Mouse (Mus musculus) left cerebral cortex, adult 11 months (tissue): ENCODE measurements at regions not wholly inside any gene's neighbourhood (a gene's known extent, or its start where the extent isn't known, plus 50 kb on each side); places are given as distances from the start of the nearest gene placed in this dataset.

Experiments used
- DNase-seq: peaks from one replicate; pipeline ENCODE4 v3.0.0; 2022; ENCODE audit warnings: low spot score

DNA sequence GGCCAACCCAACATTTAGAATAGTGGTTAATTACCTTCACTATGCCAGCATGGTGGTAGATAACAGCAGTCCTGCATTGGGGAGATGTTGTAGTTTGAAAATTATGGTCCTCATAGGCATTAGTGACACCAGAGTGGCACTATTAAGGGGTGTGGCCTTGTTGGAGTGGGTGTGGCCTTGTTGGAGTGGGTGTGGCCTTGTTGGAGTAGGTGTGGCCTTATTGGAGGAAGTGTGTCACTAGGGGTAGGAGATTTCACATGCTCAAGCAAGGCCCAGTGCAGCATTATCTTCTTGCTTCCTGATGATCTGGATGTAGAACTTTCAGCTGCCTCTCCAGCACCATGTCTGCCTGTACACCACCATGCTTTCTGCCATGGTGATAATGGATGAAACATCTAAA is 225.3 kb upstream of the Gadl1 start:
- no peak for DNase-seq

DNA sequence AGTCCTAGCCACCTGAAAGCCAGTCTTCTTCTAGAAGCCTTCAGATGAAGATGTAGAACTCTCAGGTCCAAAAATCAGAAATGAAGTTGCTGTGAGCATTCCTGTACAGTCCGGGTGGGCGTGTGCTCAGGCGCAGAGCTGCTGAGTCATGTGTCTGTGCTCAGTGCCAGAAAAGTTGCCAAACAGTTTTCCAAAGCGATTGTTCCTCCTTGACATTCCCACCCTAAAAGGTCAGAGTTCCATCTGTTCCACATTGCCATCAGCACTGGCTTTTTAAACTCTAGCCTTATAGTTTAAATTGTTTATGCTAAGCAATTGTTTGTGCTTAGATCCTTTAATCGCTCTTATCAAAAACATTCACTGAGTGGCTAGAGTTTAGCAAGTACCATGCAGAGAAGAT is 222.7 kb upstream of the Gadl1 start:
- no peak for DNase-seq

DNA sequence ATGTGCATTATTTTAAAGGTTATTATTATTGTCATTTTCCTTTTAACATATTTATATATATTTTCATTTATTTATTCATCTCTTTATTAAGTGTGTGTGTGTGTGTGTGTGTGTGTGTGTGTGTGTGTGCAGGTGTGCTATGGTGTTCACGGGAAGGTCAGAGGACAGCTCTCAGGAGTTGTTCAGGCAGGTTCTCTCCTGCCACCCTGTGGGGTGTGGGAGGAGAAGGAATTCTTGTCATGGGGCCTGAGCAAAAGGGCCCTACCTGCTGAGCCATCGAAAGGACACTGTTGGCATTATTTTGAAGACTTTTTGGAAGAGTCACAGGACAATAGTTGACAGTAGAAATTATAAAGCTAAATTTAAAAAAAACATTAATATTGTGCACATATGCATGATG is 216.4 kb upstream of the Gadl1 start:
- no peak for DNase-seq

DNA sequence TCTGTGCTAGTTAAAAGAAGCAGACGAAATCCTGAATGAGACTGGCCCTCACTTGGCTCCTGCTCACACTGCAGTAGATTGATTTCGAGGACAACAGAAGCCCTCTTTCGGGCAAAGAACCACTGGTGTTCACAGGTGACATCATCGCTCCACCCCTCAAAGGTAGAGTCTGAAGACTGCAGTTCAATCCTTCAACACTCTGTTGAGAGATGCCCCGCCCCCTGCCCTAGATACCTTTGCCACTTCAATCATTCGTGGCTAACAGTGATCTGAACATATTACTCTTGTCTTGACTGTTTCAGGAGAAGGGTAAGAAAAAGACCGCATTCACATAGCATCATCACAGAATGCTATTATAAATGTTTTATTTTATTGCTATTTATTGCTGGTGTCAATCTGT is 205.5 kb upstream of the Gadl1 start:
- no peak for DNase-seq

DNA sequence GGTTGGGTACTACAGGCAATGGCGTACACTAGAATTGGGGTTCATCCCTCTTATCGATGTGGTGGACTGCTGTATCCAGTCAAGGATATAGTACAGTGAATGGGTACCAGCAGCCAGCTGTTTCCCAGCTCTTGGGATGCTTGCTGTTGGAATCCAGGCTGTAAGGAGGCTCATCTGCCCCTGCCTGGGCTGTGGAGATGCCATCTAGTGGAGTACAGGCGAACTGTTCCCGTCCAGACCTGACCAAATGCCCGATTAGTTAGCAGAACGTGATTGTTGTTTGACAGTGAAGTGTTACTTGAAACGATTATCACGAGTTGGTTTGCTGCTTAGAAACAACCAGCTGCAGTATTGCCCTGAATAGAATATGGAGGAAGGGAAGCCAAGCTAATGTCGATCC is 205.0 kb upstream of the Gadl1 start:
- peak; percentile 33 for DNase-seq

DNA sequence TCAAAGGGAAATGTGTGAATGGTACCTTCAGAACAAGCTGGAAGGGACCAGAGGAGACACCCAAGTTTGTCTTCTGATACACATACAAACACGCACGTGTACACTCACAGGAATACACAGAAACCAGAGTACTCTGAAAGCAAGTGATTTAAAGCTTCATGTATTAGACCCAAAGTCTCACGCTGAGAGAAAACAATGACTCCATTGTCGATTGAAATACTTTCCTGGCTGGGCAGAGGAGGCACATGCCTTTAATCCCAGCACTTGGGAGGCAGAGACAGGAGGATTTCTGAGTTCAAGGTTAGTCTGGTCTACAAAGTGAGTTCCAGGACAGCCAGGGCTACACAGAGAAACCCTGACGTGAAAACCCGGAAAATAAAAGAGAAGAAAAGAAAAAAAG is 203.5 kb upstream of the Gadl1 start:
- DNase-seq: no peak

DNA sequence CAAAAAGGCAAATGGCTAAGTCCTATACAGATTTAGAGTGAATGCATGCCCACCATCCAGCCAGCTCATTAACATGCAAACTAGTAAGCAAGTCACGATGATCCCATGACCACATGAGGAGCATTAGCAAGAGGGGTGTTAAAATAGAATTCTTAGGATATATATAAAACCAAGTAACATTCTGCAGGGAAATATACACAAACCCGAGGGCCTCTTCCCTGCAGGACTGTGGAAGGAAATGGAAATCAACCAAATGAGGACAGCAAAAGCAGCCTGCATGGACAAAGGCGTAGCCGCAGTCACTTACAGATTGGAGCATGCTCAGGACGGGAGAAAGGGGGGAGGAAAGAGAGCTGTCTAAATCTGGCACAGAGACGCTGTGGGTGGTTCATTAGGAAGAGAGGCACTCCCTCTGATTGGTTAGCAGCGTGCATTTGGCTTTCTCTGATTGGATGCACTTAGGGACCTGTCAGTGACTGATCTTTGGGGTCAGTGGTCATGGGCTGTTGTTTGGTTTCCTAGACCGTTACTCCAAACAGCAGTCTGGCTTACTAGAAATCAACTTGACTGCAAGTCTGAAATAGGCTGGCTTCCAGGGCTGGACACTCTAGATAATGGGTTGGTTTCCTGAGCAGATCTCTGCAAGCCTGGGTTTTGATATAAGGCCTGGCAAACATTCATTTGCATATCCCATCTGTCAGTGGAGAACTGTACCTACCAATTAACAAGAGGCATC is 200.9 kb upstream of the Gadl1 start:
- DNase-seq: peak; percentile 11

DNA sequence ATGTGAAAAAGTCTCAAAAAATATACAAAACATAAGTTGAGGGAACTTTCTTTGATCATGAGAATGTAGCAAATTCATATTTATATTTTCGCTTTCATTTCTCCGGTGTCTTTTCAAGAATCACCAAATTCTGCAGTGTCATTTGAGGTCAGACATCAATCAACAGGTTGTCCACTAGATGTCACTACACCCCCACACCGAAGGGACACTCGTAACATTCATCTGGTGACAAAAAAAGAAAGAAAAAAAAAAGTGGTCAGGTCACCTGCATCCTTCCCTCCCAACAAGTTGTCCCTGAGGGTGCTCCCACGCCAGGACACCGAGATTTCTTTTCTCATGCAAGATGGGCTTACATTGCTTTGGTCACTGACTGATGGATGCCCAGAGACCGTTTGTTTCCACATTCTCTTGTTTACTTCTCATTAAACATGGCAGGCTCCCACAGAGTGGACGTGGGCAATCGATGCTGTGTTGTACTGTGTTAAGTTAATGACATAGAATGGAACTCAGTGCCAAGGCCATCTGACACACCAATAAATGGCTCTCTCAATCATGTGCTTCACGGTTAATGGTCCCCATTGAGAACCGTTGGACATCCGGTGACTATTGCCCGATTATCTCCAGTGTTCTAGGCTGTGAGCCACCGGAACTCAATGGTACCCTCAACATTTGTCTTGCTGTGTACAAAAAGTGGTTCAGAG is 199.1 kb upstream of the Gadl1 start:
- DNase-seq: no peak

DNA sequence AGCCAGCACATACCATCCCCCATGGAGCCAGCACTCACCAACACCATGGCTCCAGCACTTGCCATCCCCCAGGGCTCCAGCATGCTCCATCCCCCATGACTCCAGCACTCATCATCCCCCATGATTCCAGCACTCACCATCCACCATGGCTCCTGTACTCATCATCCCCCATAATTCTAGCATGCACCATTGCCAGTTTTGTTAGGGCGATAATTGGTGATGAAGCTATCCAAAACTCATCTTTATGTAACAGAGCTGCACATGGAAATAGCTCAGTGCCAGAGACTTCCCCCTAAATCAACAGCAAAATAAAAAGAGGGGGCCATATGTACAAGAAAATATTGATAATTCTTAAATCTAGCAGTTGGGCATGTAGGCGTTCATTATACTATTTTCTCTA is 188.9 kb upstream of the Gadl1 start:
- DNase-seq: no peak

DNA sequence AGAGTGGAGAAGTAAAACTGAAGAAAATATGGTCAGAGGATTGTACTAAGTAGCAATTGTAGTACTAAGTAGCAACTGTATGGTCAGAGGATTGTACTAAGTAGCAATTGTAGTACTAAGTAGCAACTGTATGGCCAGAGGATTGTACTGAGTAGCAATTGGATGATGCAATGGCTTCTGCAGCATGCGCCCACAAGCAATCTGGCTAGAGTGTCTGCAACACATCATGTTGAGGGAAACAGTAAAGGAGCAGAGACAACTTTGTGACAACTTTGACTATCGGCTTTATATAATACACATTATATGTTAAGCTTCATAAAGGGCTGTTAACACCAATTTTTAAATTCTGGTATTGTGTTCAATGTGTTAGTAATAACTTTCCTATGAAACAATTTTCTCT is 188.4 kb upstream of the Gadl1 start:
- DNase-seq: no peak

DNA sequence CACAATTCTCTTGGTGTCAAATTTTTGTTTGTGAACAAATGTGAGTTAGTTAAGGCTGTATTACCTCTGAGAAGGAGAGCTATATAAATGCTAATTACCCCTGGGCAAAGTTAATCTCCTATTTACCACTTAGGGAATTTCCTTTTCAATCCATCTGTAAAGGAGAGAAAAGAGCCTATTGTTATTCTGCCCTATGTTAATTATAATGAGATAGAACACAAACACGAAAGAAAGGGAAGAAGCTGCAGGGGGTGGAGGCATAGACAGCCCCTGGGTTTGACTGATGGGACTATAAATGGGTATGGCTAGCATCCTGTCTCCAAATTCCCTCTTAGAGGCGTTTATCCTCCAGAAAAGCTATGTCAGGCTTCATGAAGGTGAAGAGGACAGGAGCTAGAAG is 185.2 kb upstream of the Gadl1 start:
- no peak for DNase-seq

DNA sequence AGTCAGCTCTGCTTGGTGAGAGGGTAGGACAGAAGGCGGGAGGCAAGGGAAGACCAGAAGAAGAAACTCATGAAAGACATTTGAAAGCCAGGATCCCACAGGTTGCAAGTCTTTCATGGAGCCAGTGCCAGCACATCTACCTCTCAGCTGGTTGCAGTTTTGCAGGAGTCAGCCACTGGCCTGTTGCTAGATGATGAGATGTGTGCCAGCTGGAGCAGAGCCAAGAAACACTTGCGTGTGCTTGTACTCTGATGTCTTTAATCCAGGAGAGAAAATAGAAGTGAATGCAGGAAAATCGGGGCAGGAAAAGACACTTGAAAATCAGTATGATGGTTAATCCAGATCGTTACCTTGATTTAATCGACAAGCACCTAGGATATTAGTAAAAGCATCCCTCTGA is 181.9 kb upstream of the Gadl1 start:
- DNase-seq: no peak

DNA sequence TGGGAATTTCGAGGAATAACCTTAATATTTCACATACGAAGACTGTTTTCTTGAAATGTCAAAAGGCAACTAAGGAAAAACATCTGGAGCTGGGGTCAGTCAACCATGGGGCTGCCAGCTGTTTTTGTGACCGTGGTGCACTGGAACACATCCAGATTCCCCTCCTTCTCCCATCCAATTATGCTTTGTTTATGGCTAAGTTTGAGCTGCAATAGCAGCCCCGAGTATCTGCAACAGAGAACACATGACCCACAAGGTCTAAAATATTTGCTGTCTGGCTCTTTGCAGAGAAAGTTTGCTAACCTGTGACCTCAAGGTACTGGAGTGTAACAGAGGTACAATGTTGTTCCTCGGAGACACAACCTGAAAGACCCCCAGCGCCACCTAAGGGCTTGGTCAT is 177.7 kb upstream of the Gadl1 start:
- DNase-seq: no peak

DNA sequence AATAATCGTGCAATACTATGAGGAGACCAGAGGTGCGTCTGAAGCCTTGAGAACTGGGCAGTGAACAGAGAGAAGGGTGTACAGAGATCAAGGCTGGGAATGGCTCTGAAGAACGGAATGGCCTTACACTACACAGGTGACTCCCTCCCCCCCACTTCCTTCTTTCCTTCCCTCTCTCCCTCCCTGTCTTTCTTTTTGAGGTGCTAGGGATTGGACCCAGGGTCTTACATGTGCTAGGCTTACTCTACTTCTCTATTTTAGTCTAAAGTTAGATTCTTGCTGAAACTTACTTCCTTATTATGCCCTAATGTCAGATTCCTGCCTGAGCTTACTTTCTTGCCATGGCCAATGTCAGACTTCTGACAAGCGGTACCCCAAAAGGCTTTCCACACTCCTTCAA is 176.2 kb upstream of the Gadl1 start:
- no peak for DNase-seq

DNA sequence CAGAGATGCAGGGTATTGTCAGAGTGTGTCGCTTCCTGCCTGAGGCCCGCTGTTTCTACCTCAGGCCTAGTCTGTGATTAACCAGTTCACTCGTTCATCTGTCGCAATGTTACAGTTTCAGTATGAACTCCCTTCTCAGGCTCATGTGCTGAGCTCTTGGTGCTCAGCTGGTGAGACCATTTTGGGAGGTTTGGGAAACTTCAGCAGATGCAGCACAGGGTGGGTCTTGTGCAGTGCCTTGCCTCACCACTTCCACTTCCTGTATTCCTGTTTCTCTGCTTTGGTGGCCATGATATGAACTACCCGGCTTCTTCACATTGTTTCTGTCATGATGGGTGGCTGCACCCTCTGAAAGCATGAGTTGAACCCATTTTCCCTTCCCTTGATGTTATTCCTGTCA is 169.3 kb upstream of the Gadl1 start:
- no peak for DNase-seq

DNA sequence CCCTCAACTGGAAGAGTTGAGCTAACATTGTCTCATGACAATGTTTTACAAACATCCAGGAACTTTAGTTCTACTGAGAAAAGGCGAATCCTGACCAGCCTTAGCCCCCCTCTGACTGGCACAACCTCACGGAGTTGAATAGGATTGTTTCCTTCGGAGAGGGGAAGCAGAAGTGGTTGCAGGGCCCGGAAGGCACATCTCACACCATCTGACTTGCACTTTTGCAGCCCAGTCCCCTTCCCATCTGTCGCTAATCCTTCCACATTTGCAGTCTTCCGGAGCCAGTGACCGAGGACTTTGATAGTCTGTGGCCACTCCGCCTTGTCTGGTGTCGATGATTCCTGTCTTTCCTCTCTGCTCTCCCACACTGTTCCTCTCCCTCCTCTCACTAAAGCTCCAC is 162.8 kb upstream of the Gadl1 start:
- no peak for DNase-seq

DNA sequence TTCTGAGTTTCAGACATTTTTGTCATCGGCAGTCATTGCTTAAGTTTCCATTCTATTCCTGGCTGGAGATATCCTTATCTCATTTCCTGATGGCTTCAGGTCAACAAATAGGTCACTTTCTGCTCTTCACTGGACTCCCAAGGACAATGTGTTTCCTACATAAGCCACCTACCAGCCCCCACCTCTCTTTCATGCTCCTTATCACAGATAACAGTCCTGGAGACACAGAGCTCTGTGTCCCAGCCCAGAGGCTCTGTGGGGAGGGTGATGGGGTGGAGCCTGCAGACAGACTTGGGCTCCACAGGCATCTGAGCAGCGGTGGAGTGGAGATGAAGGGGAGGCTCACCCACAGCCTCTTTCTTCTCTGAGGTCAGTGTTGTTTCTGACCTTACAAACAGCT is 148.8 kb upstream of the Gadl1 start:
- no peak for DNase-seq

DNA sequence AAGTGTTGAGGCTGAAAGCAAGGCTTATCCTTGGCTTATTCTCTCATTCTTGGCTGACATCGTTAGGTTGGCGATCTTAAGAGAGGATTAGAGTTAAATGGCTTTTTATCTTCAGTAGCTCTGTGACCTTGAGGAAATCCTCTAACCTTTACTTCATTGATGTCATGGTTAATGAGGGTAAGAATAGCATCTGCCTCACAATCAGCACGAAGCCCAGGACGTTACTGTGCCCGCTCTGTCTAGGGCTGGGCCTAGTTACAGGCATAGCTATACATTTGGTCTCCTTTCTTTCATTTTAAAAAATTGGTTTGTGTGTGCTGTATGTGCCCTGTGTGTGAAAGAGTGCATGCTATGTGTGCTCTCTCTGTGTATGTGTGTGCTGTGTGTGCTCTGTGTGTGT is 145.1 kb upstream of the Gadl1 start:
- DNase-seq: no peak

DNA sequence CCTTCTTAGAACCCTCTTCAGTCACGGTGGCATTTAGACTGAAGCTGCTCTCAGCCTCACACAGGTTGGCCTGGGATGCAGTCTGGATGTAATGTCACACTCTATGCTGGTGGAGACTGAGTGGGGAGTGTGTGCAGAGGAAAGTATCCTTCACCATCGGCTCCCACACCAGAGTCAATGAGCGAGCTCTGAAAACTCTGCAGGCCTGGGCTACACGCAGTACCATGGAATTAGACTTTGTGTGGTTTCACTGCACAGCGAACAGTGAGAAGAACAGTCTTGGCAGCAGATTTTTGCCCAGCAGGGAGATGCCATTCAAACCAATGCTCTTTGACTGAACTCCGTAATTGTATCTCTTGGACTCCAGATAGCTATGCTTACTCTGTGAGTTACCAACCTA is 142.8 kb upstream of the Gadl1 start:
- DNase-seq: no peak

DNA sequence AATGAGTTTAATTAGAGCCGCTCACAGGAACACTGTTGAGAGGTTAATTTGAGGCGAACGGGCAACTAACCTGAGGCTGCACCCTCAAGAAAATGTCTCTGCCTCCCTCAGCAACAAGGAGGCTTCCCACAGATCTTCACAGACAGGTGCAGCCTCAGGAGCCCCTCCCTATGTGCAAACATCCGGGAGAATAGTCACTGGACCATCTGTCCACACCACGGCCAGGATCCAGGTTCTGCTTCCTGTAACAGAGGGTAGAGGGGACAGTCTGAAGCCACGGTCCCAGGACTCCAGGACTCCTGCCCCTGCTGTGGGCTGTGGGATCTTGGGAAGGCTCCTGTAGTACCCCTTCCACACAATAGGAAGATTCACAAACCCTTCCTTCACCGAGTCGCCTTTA is 134.1 kb upstream of the Gadl1 start:
- DNase-seq: no peak

DNA sequence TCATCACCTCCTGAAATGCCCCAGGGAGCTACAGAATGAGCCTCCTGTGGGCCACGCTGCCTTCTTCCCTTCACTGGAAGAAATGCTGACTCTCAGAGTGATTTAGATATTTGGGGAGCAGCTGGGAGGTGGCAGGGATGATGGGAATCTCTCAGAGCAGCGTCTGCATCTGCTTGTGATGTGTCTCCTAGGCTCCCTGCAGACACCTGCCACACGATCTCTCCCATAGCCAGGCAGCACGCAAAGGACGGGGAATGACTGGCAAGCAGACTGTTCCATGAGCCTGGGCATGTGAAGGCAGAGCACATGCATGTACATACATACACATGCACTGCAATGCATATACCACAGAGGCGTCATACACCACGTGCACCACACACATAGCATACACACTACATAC is 133.4 kb upstream of the Gadl1 start:
- DNase-seq: no peak

DNA sequence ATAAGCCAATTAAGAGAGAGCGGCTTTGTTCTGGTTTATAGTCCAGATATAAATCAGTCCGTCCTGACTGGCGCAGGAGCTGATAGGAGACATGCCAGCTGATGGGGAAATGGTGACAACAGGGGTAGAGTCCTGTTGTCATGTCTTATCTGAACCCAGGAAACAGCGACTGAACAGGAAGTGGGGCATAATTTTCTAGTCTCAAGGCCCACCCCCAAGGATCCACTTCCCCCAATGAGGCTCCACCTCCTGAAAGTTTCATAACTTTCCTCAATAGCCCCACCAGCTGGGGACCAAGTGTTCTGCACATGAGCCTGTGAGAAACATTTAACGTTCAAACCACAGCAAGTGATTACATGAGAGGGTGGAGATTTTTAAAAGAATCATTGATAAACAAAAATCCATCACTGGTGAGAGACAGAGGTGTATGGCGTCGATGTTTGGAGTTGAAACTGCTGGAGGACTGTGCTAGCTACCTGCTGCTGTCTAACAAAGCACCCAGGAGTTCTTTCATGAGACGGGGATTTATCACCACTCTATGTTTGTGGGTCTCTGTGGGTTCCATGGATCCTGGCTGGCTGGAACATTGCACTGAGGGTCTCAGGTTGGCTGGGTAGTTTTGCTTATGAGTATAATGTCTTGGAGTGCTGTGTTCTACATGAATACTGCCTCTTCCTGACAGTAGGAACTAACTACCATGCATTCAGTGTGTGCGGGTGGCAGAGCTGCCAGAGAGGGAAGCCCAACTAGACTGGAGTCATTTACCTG is 132.0 kb upstream of the Gadl1 start:
- DNase-seq: no peak

DNA sequence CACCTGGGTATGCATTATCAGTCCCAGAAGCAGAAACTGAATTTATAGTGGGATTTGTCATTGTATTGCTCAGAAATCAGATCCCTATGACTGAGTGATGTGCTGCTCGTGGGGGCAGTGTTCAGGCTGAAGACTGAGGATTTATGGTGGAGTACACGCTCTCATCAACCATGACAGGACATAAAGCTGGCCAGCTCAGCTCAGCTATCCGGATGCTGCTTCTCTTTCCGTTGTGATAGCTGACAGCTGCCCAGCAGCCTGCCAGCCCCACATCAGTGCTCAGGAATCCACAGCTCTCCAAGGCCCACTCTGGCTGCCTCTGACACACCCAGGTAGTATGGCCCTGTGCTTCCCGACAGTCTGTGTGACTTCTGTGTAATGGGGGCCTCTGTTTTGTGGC is 130.4 kb upstream of the Gadl1 start:
- no peak for DNase-seq
